Comparison of ENCODE assay signal across 20 mouse cellular contexts in genomic region chr1:132065001-132065400, GRCm38 (mm10). TPM values are rescaled to one million over a fixed set of nuclear protein-coding genes. Genes with fewer than 3 reads are reported as not detected.
DNase-seq lines count a peak whose midpoint lies in the region; ATAC-seq lines count a peak whose summit lies in the region.
"Had no signal": no experiment of that assay in that cellular context is flagged by ENCODE, and none has a peak within 500 bp of the region (broad histone marks: within the 10 kb centered on the region; RNA-seq: fewer than 3 reads in every experiment).

No protein-coding gene starts in this region.

- 55% methylated on average over 1 of the region's 1 CpGs for WGBS in heart, embryonic 10.5 days
- WGBS in midbrain, embryonic 14.5 days: 19% methylated on average over 1 of the region's 1 CpGs
- WGBS in midbrain, embryonic 10.5 days: 29% methylated on average over 1 of the region's 1 CpGs

- ATAC-seq in midbrain, embryonic 14.5 days (ENCODE audit: low FRiP score, low TSS enrichment): no peak
- ATAC-seq in monocyte, adult 5-6 weeks (replicated peaks; ENCODE audit: insufficient number of reproducible peaks, low FRiP score, low TSS enrichment, poor library complexity, severe bottlenecking): no peak

- H3K27ac ChIP-seq in heart, embryonic 10.5 days: no peak overlapping the region
- no peak overlapping the region for H3K27ac ChIP-seq in midbrain, embryonic 14.5 days (replicated peaks; ENCODE audit: low read depth, low read length)
- no peak overlapping the region for H3K27ac ChIP-seq in midbrain, embryonic 10.5 days (replicated peaks)
- H3K27ac ChIP-seq: limb, embryonic 12.5 days; liver, embryonic 14.5 days; midbrain, embryonic 12.5 days; neural tube, embryonic 12.5 days; stomach, postnatal 0 days had no signal

- no peak overlapping the region for H3K4me3 ChIP-seq in heart, embryonic 10.5 days
- no peak overlapping the region for H3K4me3 ChIP-seq in midbrain, embryonic 14.5 days (replicated peaks; ENCODE audit: low read depth, low read length)
- H3K4me3 ChIP-seq in midbrain, embryonic 10.5 days: no peak overlapping the region
- H3K4me3 ChIP-seq: limb, embryonic 12.5 days; midbrain, embryonic 12.5 days; neural tube, embryonic 12.5 days had no signal

- no peak overlapping the region for H3K4me2 ChIP-seq in midbrain, embryonic 14.5 days (ENCODE audit: low read length)
- H3K4me2 ChIP-seq: limb, embryonic 12.5 days; midbrain, embryonic 12.5 days; neural tube, embryonic 12.5 days had no signal

- no peaks in the 10 kb centered on the region for H3K9me3 ChIP-seq in heart, embryonic 10.5 days
- H3K9me3 ChIP-seq in midbrain, embryonic 14.5 days (ENCODE audit: control insufficient read depth, low read length): no peaks in the 10 kb centered on the region
- H3K9me3 ChIP-seq in midbrain, embryonic 10.5 days (replicated peaks): no peaks in the 10 kb centered on the region
- H3K9me3 ChIP-seq: limb, embryonic 12.5 days; midbrain, embryonic 12.5 days; neural tube, embryonic 12.5 days had no signal

- H3K36me3 ChIP-seq in heart, embryonic 10.5 days: no peaks in the 10 kb centered on the region
- H3K36me3 ChIP-seq in midbrain, embryonic 14.5 days (ENCODE audit: control insufficient read depth, insufficient read depth, low read length): no peaks in the 10 kb centered on the region
- H3K36me3 ChIP-seq in midbrain, embryonic 10.5 days: no peaks in the 10 kb centered on the region
- H3K36me3 ChIP-seq: limb, embryonic 12.5 days; midbrain, embryonic 12.5 days; neural tube, embryonic 12.5 days had no signal

- H3K4me1 ChIP-seq in heart, embryonic 10.5 days: peaks cover 20% of the 10 kb centered on the region
- peaks cover 11% of the 10 kb centered on the region for H3K4me1 ChIP-seq in midbrain, embryonic 14.5 days (ENCODE audit: control insufficient read depth, insufficient read depth, low read length)
- peaks cover 16% of the 10 kb centered on the region for H3K4me1 ChIP-seq in midbrain, embryonic 10.5 days

- H3K27me3 ChIP-seq in heart, embryonic 10.5 days (ENCODE audit: insufficient read depth, poor library complexity, severe bottlenecking): peaks cover 84% of the 10 kb centered on the region
- H3K27me3 ChIP-seq in midbrain, embryonic 14.5 days (ENCODE audit: control insufficient read depth, insufficient read depth, low read length): peaks cover 21% of the 10 kb centered on the region
- H3K27me3 ChIP-seq in midbrain, embryonic 10.5 days (ENCODE audit: low read depth, poor library complexity, severe bottlenecking): peaks cover 59% of the 10 kb centered on the region

- DNase-seq in heart, embryonic 10.5 days (ENCODE audit: low spot score): peak; percentile 63
- no peak for DNase-seq in heart, postnatal 14 days
- peak; percentile 14 for DNase-seq in midbrain, embryonic 14.5 days
- no peak for DNase-seq in midbrain, embryonic 10.5 days (ENCODE audit: low spot score)
- peak; percentile 26 for DNase-seq in fat pad, adult 2 months (ENCODE audit: extremely low read depth, low read depth, low spot score)
- peak; percentile 26 to 34 for DNase-seq in layer of hippocampus, postnatal 36 days
- DNase-seq in lung, postnatal 25 days (ENCODE audit: low spot score): no peak
- DNase-seq: cerebellum, adult 11 months; cerebellum, postnatal 36 days; gastrocnemius, postnatal 10 days; heart, postnatal 10 days; kidney, adult 9 months; lung, postnatal 10 days; thymus, postnatal 36 days had no signal

- intact Hi-C loops in heart, postnatal 14 days (cut with DNase I): loop anchor here (5.0 kb wide), 1 partner anchor 52 kb away; no protein-coding TSS in a partner anchor

- H3K9ac ChIP-seq in midbrain, embryonic 14.5 days (replicated peaks; ENCODE audit: low read length): no peak overlapping the region
- H3K9ac ChIP-seq: limb, embryonic 12.5 days; liver, embryonic 14.5 days; midbrain, embryonic 12.5 days; neural tube, embryonic 12.5 days had no signal

RNA-seq across cellular contexts. Expression of gene Mfsd4a, which starts 2.9 kb away (rescaled TPM):
- 7.3 and 12.0 TPM in 2 replicates for polyA plus RNA-seq in heart, embryonic 10.5 days (2016; fragmentation: Nextera tagmentation; extraction: Ambion mirVana)
- total RNA-seq in heart, postnatal 14 days (2021): 1 to 10 TPM; 1.2 to 1.4 TPM
- polyA plus RNA-seq in midbrain, embryonic 14.5 days (2014; fragmentation: Nextera tagmentation; extraction: Ambion mirVana): 7.5 and 10.2 TPM in 2 replicates
- 8.1 and 12.1 TPM in 2 replicates for polyA plus RNA-seq in midbrain, embryonic 10.5 days (2016; fragmentation: Nextera tagmentation; extraction: Ambion mirVana)
- total RNA-seq in layer of hippocampus, postnatal 36 days (2021): 10 to 100 TPM; 58.3 to 62.8 TPM
- 4.2 to 7.2 TPM (median 5.1 TPM) in 3 replicates for total RNA-seq in monocyte, adult 5-6 weeks (2017)

RNA-seq across cellular contexts. Expression of gene Elk4, which starts 57.6 kb away (rescaled TPM):
- polyA plus RNA-seq in heart, embryonic 10.5 days (2016; fragmentation: Nextera tagmentation; extraction: Ambion mirVana): 12.2 and 15.3 TPM in 2 replicates
- 100 to 1,000 TPM; 105 to 111 TPM for total RNA-seq in heart, postnatal 14 days (2021)
- polyA plus RNA-seq in midbrain, embryonic 14.5 days (2014; fragmentation: Nextera tagmentation; extraction: Ambion mirVana): 14.4 and 17.1 TPM in 2 replicates
- 12.5 and 13.3 TPM in 2 replicates for polyA plus RNA-seq in midbrain, embryonic 10.5 days (2016; fragmentation: Nextera tagmentation; extraction: Ambion mirVana)
- total RNA-seq in layer of hippocampus, postnatal 36 days (2021): 10 to 100 TPM; 50.5 to 61.7 TPM
- 94.2 to 198 TPM (median 109 TPM) in 3 replicates for total RNA-seq in monocyte, adult 5-6 weeks (2017)

Comparison
In these comparisons a context has a peak if more than half of its experiments do, and no peak if none do; other contexts are left out.
1. DNase-seq: peak in heart, embryonic 10.5 days (single experiment), midbrain, embryonic 14.5 days (single experiment), fat pad, adult 2 months (single experiment) and layer of hippocampus, postnatal 36 days (2 of 2); none in heart, postnatal 14 days (0 of 2), midbrain, embryonic 10.5 days (single experiment) and lung, postnatal 25 days (single experiment).